Mouse (Mus musculus): Measurements from ENCODE around the gene Samd8. TPM values are rescaled to one million over a fixed set of nuclear protein-coding genes. Genes with fewer than 3 reads are reported as not detected.
A peak's percentile ranks its signal among the peaks of the same experiment; 100 is the strongest.

Samd8 gene
- polyA plus RNA-seq, 1 experiment from 2014 or later = 20.6 TPM

GRCm38 (mm10) chr14:21820880-21821505, 70.7 kb downstream of the Samd8 start:
- H3K4me3 ChIP-seq (replicated peaks) = no peak overlapping the region
- no peak overlapping the region for H3K27ac ChIP-seq (replicated peaks)
- no peaks in the 10 kb centered on the region for H3K36me3 ChIP-seq
- H3K4me2 ChIP-seq = no peak overlapping the region
- 92% methylated on average over 4 of the region's 4 CpGs for WGBS
- H3K9ac ChIP-seq (replicated peaks) = no peak overlapping the region
- no peaks in the 10 kb centered on the region for H3K9me3 ChIP-seq (replicated peaks)
- H3K4me1 ChIP-seq = 0 out of 2 replicates have a peak, but pooled peaks cover 5% of the 10 kb centered on the region
- no peaks in the 10 kb centered on the region for H3K27me3 ChIP-seq (replicated peaks)
- ATAC-seq (ENCODE audit: low FRiP score) = no peak

- no peak for ATAC-seq (ENCODE audit: low FRiP score)
- Histone ChIP-seq H3K36me3 (no peaks in the 10 kb centered on the region), H3K4me1 (0 out of 2 replicates have a peak, but pooled peaks cover 5% of the 10 kb centered on the region), H3K4me2 (no peak overlapping the region), H3K4me3 (replicated peaks) (no peak overlapping the region), H3K9ac (replicated peaks) (no peak overlapping the region), H3K27ac (replicated peaks) (no peak overlapping the region; the same call in 1 of the 2 replicates), H3K27me3 (replicated peaks) (no peaks in the 10 kb centered on the region), H3K9me3 (replicated peaks) (no peaks in the 10 kb centered on the region)
- WGBS = 78% methylated on average over 7 of the region's 7 CpGs
Observed at GRCm38 (mm10) chr14:21822307-21822706, 72.0 kb downstream of the Samd8 start.

GRCm38 (mm10) chr14:21822795-21823374, 72.6 kb downstream of the Samd8 start:
- WGBS = 66% methylated on average over 7 of the region's 7 CpGs
- H3K9me3 ChIP-seq (replicated peaks) = no peaks in the 10 kb centered on the region
- peak overlapping the region; percentile 64 for H3K27ac ChIP-seq (replicated peaks)
- no peaks in the 10 kb centered on the region for H3K36me3 ChIP-seq
- H3K4me1 ChIP-seq = 0 out of 2 replicates have a peak, but pooled peaks cover 5% of the 10 kb centered on the region
- H3K27me3 ChIP-seq (replicated peaks) = no peaks in the 10 kb centered on the region
- H3K9ac ChIP-seq (replicated peaks) = no peak overlapping the region
- H3K4me3 ChIP-seq (replicated peaks) = no peak overlapping the region
- no peak overlapping the region for H3K4me2 ChIP-seq
- ATAC-seq (ENCODE audit: low FRiP score) = no peak

- no peak overlapping the region for H3K9ac ChIP-seq (replicated peaks)
- H3K9me3 ChIP-seq (replicated peaks) = no peaks in the 10 kb centered on the region
- WGBS = 79% methylated on average over 7 of the region's 7 CpGs
- H3K4me1 ChIP-seq = 0 out of 2 replicates have a peak, but pooled peaks cover 5% of the 10 kb centered on the region
- H3K4me3 ChIP-seq (replicated peaks) = no peak overlapping the region
- no peak overlapping the region for H3K4me2 ChIP-seq
- ATAC-seq (ENCODE audit: low FRiP score) = no peak
- H3K36me3 ChIP-seq = no peaks in the 10 kb centered on the region
- H3K27ac ChIP-seq (replicated peaks) = no peak overlapping the region
- no peaks in the 10 kb centered on the region for H3K27me3 ChIP-seq (replicated peaks)
Observed at GRCm38 (mm10) chr14:21823897-21824296, 73.6 kb downstream of the Samd8 start.

GRCm38 (mm10) chr14:21824938-21825337, 74.6 kb downstream of the Samd8 start, which contains the start of gene Vdac2:
Gene Vdac2 (plus strand): TSS chr14:21825238.
- 0 out of 2 replicates have a peak, but pooled peaks cover 5% of the 10 kb centered on the region for H3K4me1 ChIP-seq
- no peaks in the 10 kb centered on the region for H3K9me3 ChIP-seq (replicated peaks)
- H3K4me3 ChIP-seq (replicated peaks) = no peak within 1 kb of the TSS
- WGBS = 93% methylated on average over 2 of the region's 2 CpGs
- H3K27ac ChIP-seq (replicated peaks) = no peak within 1 kb of the TSS
- H3K27me3 ChIP-seq (replicated peaks) = no peaks in the 10 kb centered on the region
- H3K4me2 ChIP-seq = no peak within 1 kb of the TSS
- H3K36me3 ChIP-seq = no peaks in the 10 kb centered on the region
- no peak within 1 kb of the TSS for H3K9ac ChIP-seq (replicated peaks)
- ATAC-seq (ENCODE audit: low FRiP score) = no peak

- H3K4me2 ChIP-seq = no peak overlapping the region
Observed at GRCm38 (mm10) chr14:21825786-21826491, 75.6 kb downstream of the Samd8 start.

GRCm38 (mm10) chr14:21830876-21831767, 80.8 kb downstream of the Samd8 start:
- H3K9me3 ChIP-seq (replicated peaks) = no peaks in the 10 kb centered on the region
- under 1% methylated on average over 73 of the region's 73 CpGs for WGBS

More at GRCm38 (mm10) chr14:21825786-21826491, 75.6 kb downstream of the Samd8 start:
- H3K36me3 ChIP-seq = no peaks in the 10 kb centered on the region
- 78% methylated on average over 9 of the region's 9 CpGs for WGBS
- no peak for ATAC-seq (ENCODE audit: low FRiP score)
- no peak overlapping the region for H3K4me3 ChIP-seq (replicated peaks)
- no peak overlapping the region for H3K9ac ChIP-seq (replicated peaks)
- H3K4me1 ChIP-seq = peaks cover 12% of the 10 kb centered on the region
- no peak overlapping the region for H3K27ac ChIP-seq (replicated peaks)
- H3K9me3 ChIP-seq (replicated peaks) = no peaks in the 10 kb centered on the region
- H3K27me3 ChIP-seq (replicated peaks) = no peaks in the 10 kb centered on the region

GRCm38 (mm10) chr14:21831830-21832403, 81.6 kb downstream of the Samd8 start:
- Histone ChIP-seq H3K4me1 (peaks cover 30% of the 10 kb centered on the region), H3K4me3 (replicated peaks) (peak overlapping the region; percentile 100), H3K9ac (replicated peaks) (peak overlapping the region; percentile 93), H3K4me2 (peak overlapping the region; percentile 86), H3K27me3 (replicated peaks) (no peaks in the 10 kb centered on the region), H3K36me3 (peaks cover 20% of the 10 kb centered on the region), H3K27ac (replicated peaks) (peak overlapping the region; percentile 97), H3K9me3 (replicated peaks) (no peaks in the 10 kb centered on the region)
- WGBS = under 1% methylated on average over 28 of the region's 28 CpGs
- ATAC-seq (ENCODE audit: low FRiP score) = peak; percentile 37

More at GRCm38 (mm10) chr14:21830876-21831767, 80.8 kb downstream of the Samd8 start:
- H3K4me2 ChIP-seq = peak overlapping the region; percentile 86
- H3K36me3 ChIP-seq = peaks cover 16% of the 10 kb centered on the region; the same call in 1 of the 2 replicates
- H3K27me3 ChIP-seq (replicated peaks) = no peaks in the 10 kb centered on the region
- H3K4me1 ChIP-seq = peaks cover 30% of the 10 kb centered on the region
- ATAC-seq (ENCODE audit: low FRiP score) = peak; percentile 98
- peak overlapping the region; percentile 97 for H3K27ac ChIP-seq (replicated peaks)
- H3K9ac ChIP-seq (replicated peaks) = peak overlapping the region; percentile 93
- H3K4me3 ChIP-seq (replicated peaks) = peak overlapping the region; percentile 100

- Histone ChIP-seq H3K4me2 (no peak overlapping the region), H3K9me3 (replicated peaks) (no peaks in the 10 kb centered on the region), H3K27me3 (replicated peaks) (no peaks in the 10 kb centered on the region), H3K27ac (replicated peaks) (no peak overlapping the region), H3K4me1 (peaks cover 9% of the 10 kb centered on the region), H3K4me3 (replicated peaks) (no peak overlapping the region), H3K36me3 (peaks cover 82% of the 10 kb centered on the region), H3K9ac (replicated peaks) (no peak overlapping the region)
- ATAC-seq (ENCODE audit: low FRiP score) = no peak
- 83% methylated on average over 8 of the region's 8 CpGs for WGBS
Observed at GRCm38 (mm10) chr14:21838336-21839017, 88.1 kb downstream of the Samd8 start.

GRCm38 (mm10) chr14:21841819-21842592, 91.7 kb downstream of the Samd8 start:
- Histone ChIP-seq H3K36me3 (peaks cover 93% of the 10 kb centered on the region), H3K27me3 (replicated peaks) (no peaks in the 10 kb centered on the region), H3K4me1 (peaks cover 5% of the 10 kb centered on the region), H3K9me3 (replicated peaks) (no peaks in the 10 kb centered on the region), H3K27ac (replicated peaks) (no peak overlapping the region), H3K4me3 (replicated peaks) (no peak overlapping the region), H3K9ac (replicated peaks) (no peak overlapping the region), H3K4me2 (no peak overlapping the region)
- ATAC-seq (ENCODE audit: low FRiP score) = no peak
- 95% methylated on average over 5 of the region's 5 CpGs for WGBS

Data from neural tube, embryonic 15.5 days (tissue).